Mouse (Mus musculus) cerebellum, adult 9-10 months (tissue): ENCODE measurements around the gene Arl4d.
A peak's percentile ranks its signal among the peaks of the same experiment; 100 is the strongest.
"Not testable (repeated sequence)": the region's sequence is repeated elsewhere in the genome, so short reads cannot be mapped to it uniquely, and the experiment has no call there.

Source experiments
- DNase-seq: peaks from one replicate; pipeline ENCODE4 v3.0.0; 2022

The Arl4d gene

GRCm38 (mm10) chr11:101646283-101646794 lies 19.0 kb upstream of the Arl4d start:
- DNase-seq = not testable (repeated sequence)

- not testable (repeated sequence) for DNase-seq
Observed at GRCm38 (mm10) chr11:101647093-101647492, 18.2 kb upstream of the Arl4d start.

GRCm38 (mm10) chr11:101656356-101656755 lies 9.0 kb upstream of the Arl4d start:
- DNase-seq = no peak

GRCm38 (mm10) chr11:101657528-101657885 lies 7.8 kb upstream of the Arl4d start:
- DNase-seq = peak; percentile 64

GRCm38 (mm10) chr11:101657886-101658750 lies 7.2 kb upstream of the Arl4d start:
- peak; percentile 87 for DNase-seq

- peak; percentile 75 for DNase-seq
Observed at GRCm38 (mm10) chr11:101658751-101659558, 6.4 kb upstream of the Arl4d start.

- DNase-seq = peak; percentile 18
Observed at GRCm38 (mm10) chr11:101661191-101661590, 4.2 kb upstream of the Arl4d start.

- no peak for DNase-seq
Observed at GRCm38 (mm10) chr11:101661786-101662185, 3.6 kb upstream of the Arl4d start.

- peak; percentile 14 for DNase-seq
Observed at GRCm38 (mm10) chr11:101663229-101664027, 1.9 kb upstream of the Arl4d start.

- DNase-seq = no peak
Observed at GRCm38 (mm10) chr11:101665636-101665992, 273 bp downstream of the Arl4d start.

- DNase-seq = no peak
Observed at GRCm38 (mm10) chr11:101666626-101667345, 1.4 kb downstream of the Arl4d start.

GRCm38 (mm10) chr11:101667871-101668532 lies 2.7 kb downstream of the Arl4d start:
- no peak for DNase-seq

- DNase-seq = no peak
Observed at GRCm38 (mm10) chr11:101668546-101669261, 3.4 kb downstream of the Arl4d start.

- DNase-seq = no peak
Observed at GRCm38 (mm10) chr11:101670334-101670733, 5.0 kb downstream of the Arl4d start.

GRCm38 (mm10) chr11:101671255-101671654 lies 5.9 kb downstream of the Arl4d start:
- DNase-seq = no peak

- DNase-seq = no peak
Observed at GRCm38 (mm10) chr11:101673010-101673642, 7.8 kb downstream of the Arl4d start.

- no peak for DNase-seq
Observed at GRCm38 (mm10) chr11:101674106-101674505, 8.8 kb downstream of the Arl4d start.

- DNase-seq = no peak
Observed at GRCm38 (mm10) chr11:101675349-101675748, 10.0 kb downstream of the Arl4d start.

GRCm38 (mm10) chr11:101677655-101678054 lies 12.3 kb downstream of the Arl4d start:
- no peak for DNase-seq

GRCm38 (mm10) chr11:101678770-101679169 lies 13.4 kb downstream of the Arl4d start:
- no peak for DNase-seq
